Mouse (Mus musculus) CH12.LX (cell line): ENCODE results near the gene Kank4. TPM values are rescaled to one million over a fixed set of nuclear protein-coding genes. Genes with fewer than 3 reads are reported as not detected.

Source experiments
- DNase-seq: peaks from one replicate; pipeline ENCODE4 v3.0.0-alpha.2; 2013; ENCODE audit errors: extremely low read depth
- H3K27ac ChIP-seq: 2 replicates; pipeline ENCODE4 v1.5.1; 2012; ENCODE audit warnings: low read depth, mild to moderate bottlenecking, control low read depth, moderate library complexity; ENCODE audit not compliant: insufficient read depth
- H3K27me3 ChIP-seq: replicated peaks from 2 replicates; pipeline ENCODE3; 2012; ENCODE audit warnings: inconsistent platforms
- H3K36me3 ChIP-seq, 2 experiments: replicated peaks in 1 of 2; 2 replicates each; pipeline versions ENCODE3 to v1.6.1; 2012; ENCODE audit warnings: inconsistent platforms in 1 of 2, low read length in 1 of 2, mild to moderate bottlenecking in 1 of 2, mixed read lengths in 1 of 2, moderate library complexity in 1 of 2; ENCODE audit not compliant: control insufficient read depth in 1 of 2, insufficient read depth in 1 of 2
- H3K4me1 ChIP-seq, 2 experiments: 2 replicates each; pipeline ENCODE4 v1.6.1; 2012; ENCODE audit warnings: inconsistent platforms in 1 of 2, moderate library complexity in 1 of 2; ENCODE audit not compliant: insufficient read depth in 2 of 2, control insufficient read depth in 1 of 2
- H3K4me2 ChIP-seq: 2 replicates; pipeline ENCODE4 v1.6.1; 2012; ENCODE audit warnings: low read depth, mild to moderate bottlenecking, control low read depth; ENCODE audit not compliant: poor library complexity, insufficient read depth, severe bottlenecking
- H3K4me3 ChIP-seq, 3 experiments: fragments of 150-350 bp in 1 of 3; sonication (generic) in 1 of 3; replicated peaks in 1 of 3; 2 replicates each; pipeline versions ENCODE3 to v1.5.1; 2011 to 2012; ENCODE audit warnings: low read depth in 2 of 3, low read length in 2 of 3, mild to moderate bottlenecking in 2 of 3, moderate library complexity in 2 of 3, control low read depth in 1 of 3, improper control_type of control experiment in 1 of 3, inconsistent platforms in 1 of 3, mixed read lengths in 1 of 3; ENCODE audit not compliant: poor library complexity in 1 of 3
- H3K79me2 ChIP-seq: replicated peaks from 2 replicates; pipeline ENCODE4 v1.6.1; 2012; ENCODE audit warnings: mild to moderate bottlenecking, moderate library complexity; ENCODE audit not compliant: control insufficient read depth, poor library complexity, insufficient read depth, severe bottlenecking; ENCODE audit errors: extremely low read depth
- H3K9ac ChIP-seq: 2 replicates; pipeline ENCODE4 v1.6.1; 2012; ENCODE audit warnings: low read depth, mild to moderate bottlenecking, control low read depth, moderate library complexity; ENCODE audit not compliant: insufficient read depth
- H3K9me3 ChIP-seq: replicated peaks from 2 replicates; pipeline ENCODE3; 2012; ENCODE audit warnings: low read length, inconsistent platforms, mixed read lengths
- BHLHE40 ChIP-seq: IDR thresholded peaks from 2 replicates; pipeline ENCODE4 v1.6.1; 2011; ENCODE audit warnings: mild to moderate bottlenecking, low read depth, low read length, improper control_type of control experiment
- CTCF ChIP-seq, 2 experiments: IDR thresholded peaks in 1 of 2; conservative IDR thresholded peaks in 1 of 2; 2 replicates each; pipeline ENCODE4 v1.5.1; 2011 to 2012; ENCODE audit warnings: low read depth in 2 of 2, low read length in 2 of 2, improper control_type of control experiment in 1 of 2, inconsistent platforms in 1 of 2, mild to moderate bottlenecking in 1 of 2, moderate library complexity in 1 of 2
- EP300 ChIP-seq: IDR thresholded peaks from 2 replicates; pipeline ENCODE4 v1.6.1; 2011; ENCODE audit warnings: low read length, improper control_type of control experiment
- GABPA ChIP-seq: IDR thresholded peaks from 2 replicates; pipeline ENCODE4 v1.6.1; 2012; ENCODE audit warnings: low read depth, low read length, improper control_type of control experiment, inconsistent platforms; ENCODE audit not compliant: insufficient replicate concordance
- IRF4 ChIP-seq: IDR thresholded peaks from 2 replicates; pipeline ENCODE4 v1.6.1; 2014; ENCODE audit warnings: low read depth, mild to moderate bottlenecking, inconsistent platforms, low read length, improper control_type of control experiment
- JUND ChIP-seq: conservative IDR thresholded peaks from 2 replicates; pipeline ENCODE4 v1.6.1; 2011; ENCODE audit warnings: low read depth, low read length, improper control_type of control experiment
- KAT2A ChIP-seq: IDR thresholded peaks from 2 replicates; pipeline ENCODE4 v1.6.1; 2012; ENCODE audit warnings: low read length, improper control_type of control experiment, inconsistent platforms; ENCODE audit not compliant: insufficient replicate concordance
- MYC ChIP-seq: IDR thresholded peaks from 2 replicates; pipeline ENCODE4 v1.6.1; 2011; ENCODE audit warnings: low read depth, mild to moderate bottlenecking, improper control_type of control experiment, low read length
- POLR2A ChIP-seq: IDR thresholded peaks from 2 replicates; pipeline ENCODE4 v1.6.1; 2011; ENCODE audit warnings: low read depth, mild to moderate bottlenecking, improper control_type of control experiment, low read length
- RCOR1 ChIP-seq: conservative IDR thresholded peaks from 2 replicates; pipeline ENCODE4 v1.6.1; 2012; ENCODE audit warnings: low read depth, mild to moderate bottlenecking, inconsistent platforms, low read length, improper control_type of control experiment
- SIN3A ChIP-seq: IDR thresholded peaks from 2 replicates; pipeline ENCODE4 v1.6.1; 2012; ENCODE audit warnings: low read length, improper control_type of control experiment, inconsistent platforms
- TCF12 ChIP-seq: IDR thresholded peaks from 2 replicates; pipeline ENCODE4 v1.6.1; 2014; ENCODE audit warnings: low read depth, mild to moderate bottlenecking, inconsistent platforms, low read length, improper control_type of control experiment
- UBTF ChIP-seq: IDR thresholded peaks from 2 replicates; pipeline ENCODE4 v1.6.1; 2012; ENCODE audit warnings: low read depth, mild to moderate bottlenecking, inconsistent platforms, low read length, improper control_type of control experiment, moderate library complexity
- USF1 ChIP-seq: IDR thresholded peaks from 2 replicates; pipeline ENCODE4 v1.6.1; 2014; ENCODE audit warnings: low read depth, mild to moderate bottlenecking, inconsistent platforms, low read length, improper control_type of control experiment
- USF2 ChIP-seq: conservative IDR thresholded peaks from 2 replicates; pipeline ENCODE4 v1.6.1; 2011; ENCODE audit warnings: low read depth, low read length, improper control_type of control experiment
- ZMIZ1 ChIP-seq: IDR thresholded peaks from 2 replicates; pipeline ENCODE4 v1.6.1; 2012; ENCODE audit warnings: low read depth, mild to moderate bottlenecking, inconsistent platforms, low read length, improper control_type of control experiment
- dilution Hi-C: fragments of 300-500 bp; cut with MboI; formaldehyde crosslinking; loops from 2 replicates; pipeline ENCODE4 v1.14.3; 2020; ENCODE audit warnings: low sequenced_read_pairs; ENCODE audit not compliant: extremely low pct_unique_long_range_greater_than_20kb, extremely low pct_ligation_motif_present
- in situ Hi-C: fragments of 300-500 bp; cut with MboI; formaldehyde crosslinking; loops from 3 replicates; pipeline ENCODE4 v1.14.3; 2019; ENCODE audit warnings: low sequenced_read_pairs, low pct_ligation_motif_present, low pct_unique_long_range_greater_than_20kb, mixed read lengths
- polyA plus RNA-seq: library from polyadenylated mRNA; unstranded; fragments of >175 nt; gene quantifications from 2 replicates; pipeline ENCODE4 v1.2.1, GENCODE M21; 2012; ENCODE audit warnings: low read depth; ENCODE audit not compliant: insufficient read length
- total RNA-seq, 2 experiments: library from RNA; depleted of rRNA; stranded (reverse); fragments of 300-350 nt in 1 of 2; fragments of >200 nt in 1 of 2; gene quantifications; 2 replicates each; pipeline ENCODE4 v1.2.3; 2012 to 2014

The Kank4 gene
- total and polyA plus RNA-seq, 3 experiments = not detected

GRCm38 (mm10) chr4:98743209-98743905 is 74.0 kb downstream of the Kank4 start:
- Histone ChIP-seq H3K79me2 (no peaks in the 10 kb centered on the region), H3K9ac (no peak overlapping the region), H3K36me3 (no peaks in the 10 kb centered on the region), H3K4me3 (no peak overlapping the region), H3K27me3 (no peaks in the 10 kb centered on the region), H3K9me3 (peaks cover 73% of the 10 kb centered on the region), H3K4me1 (no peaks in the 10 kb centered on the region), H3K27ac (no peak overlapping the region), H3K4me2 (no peak overlapping the region)
- in situ Hi-C loops = no loop called here
- no peak for DNase-seq
- dilution Hi-C loops = no loop called here
- TF ChIP-seq UBTF = no peak
- no peak for TF ChIP-seq CTCF (conservative IDR thresholded peaks at IDR 0.05 in 1 of 2, IDR thresholded peaks at IDR 0.05 in 1 of 2; ENCODE audit: low read depth in 2 of 2, low read length in 2 of 2)
- no peak for TF ChIP-seq TCF12
- no peak for TF ChIP-seq USF2
- TF ChIP-seq ZMIZ1 = no peak
- no peak for TF ChIP-seq USF1
- no peak for TF ChIP-seq JUND
- TF ChIP-seq RCOR1 = no peak
- TF ChIP-seq IRF4 = no peak
- TF ChIP-seq KAT2A = no peak
- no peak for TF ChIP-seq GABPA

GRCm38 (mm10) chr4:98739753-98740152 is 77.6 kb downstream of the Kank4 start:
- no peaks in the 10 kb centered on the region for H3K27me3 ChIP-seq
- no peak for DNase-seq
- H3K4me1 ChIP-seq = no peaks in the 10 kb centered on the region
- H3K36me3 ChIP-seq = no peaks in the 10 kb centered on the region
- in situ Hi-C loops = no loop called here
- no peak overlapping the region for H3K4me3 ChIP-seq
- dilution Hi-C loops = no loop called here
- H3K4me2 ChIP-seq = no peak overlapping the region
- no peak overlapping the region for H3K9ac ChIP-seq
- H3K27ac ChIP-seq = no peak overlapping the region
- TF ChIP-seq KAT2A (no peak), BHLHE40 (no peak), USF1 (no peak), CTCF (conservative IDR thresholded peaks at IDR 0.05 in 1 of 2, IDR thresholded peaks at IDR 0.05 in 1 of 2; ENCODE audit: low read depth in 2 of 2, low read length in 2 of 2) (no peak), UBTF (no peak), SIN3A (no peak), POLR2A (no peak), RCOR1 (no peak), ZMIZ1 (no peak), MYC (no peak), EP300 (no peak)
- TF ChIP-seq, all 38 proteins: peak for 0
- peaks cover 76% of the 10 kb centered on the region for H3K9me3 ChIP-seq
- H3K79me2 ChIP-seq = no peaks in the 10 kb centered on the region
